26 mouse cellular contexts compared by ENCODE assay signal in the genomic region with DNA sequence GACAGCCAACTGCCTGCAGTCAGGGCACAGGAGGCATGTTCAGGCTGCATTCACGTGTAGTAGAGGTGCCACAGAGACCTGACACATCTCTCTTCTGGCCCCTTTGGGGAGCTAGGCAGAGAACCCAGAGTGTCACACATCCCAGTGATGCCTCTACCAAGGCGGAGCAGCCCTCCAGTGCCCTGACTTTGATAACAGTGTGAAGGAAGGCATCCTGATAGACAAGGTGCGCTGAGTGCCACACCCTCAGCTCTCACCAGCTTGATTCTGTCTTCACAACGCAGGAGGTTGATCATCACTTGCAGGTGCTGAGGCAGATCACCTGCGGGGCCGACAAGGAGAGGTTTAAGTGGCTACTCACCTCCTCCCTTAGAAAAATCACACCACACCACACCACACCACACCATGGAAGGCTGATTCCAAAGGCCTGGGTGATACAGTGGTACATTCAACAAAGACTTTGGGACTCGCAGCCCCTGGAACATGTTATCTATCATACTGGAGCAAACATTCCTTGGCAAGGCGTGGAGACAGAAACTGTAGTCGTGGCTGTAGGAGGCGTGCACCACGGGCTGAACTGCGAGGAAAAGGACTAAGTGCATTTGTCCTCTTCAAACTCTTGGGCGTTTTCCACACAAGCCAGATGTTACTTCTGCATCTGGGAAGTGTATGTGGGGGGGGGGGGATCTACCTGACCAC. TPM values are rescaled to one million over a fixed set of nuclear protein-coding genes. Genes with fewer than 3 reads are reported as not detected.
DNase-seq lines count a peak whose midpoint lies in the region; ATAC-seq and TF ChIP-seq lines count a peak whose summit lies in the region.
"Had no signal": no experiment of that assay in that cellular context is flagged by ENCODE, and none has a peak within 500 bp of the region (broad histone marks: within the 10 kb centered on the region; RNA-seq: fewer than 3 reads in every experiment).

No protein-coding gene starts in this region.

- no peak overlapping the region for H3K4me3 ChIP-seq in liver, embryonic 12.5 days
- no peak overlapping the region for H3K4me3 ChIP-seq in liver, postnatal 0 days (ENCODE audit: low read depth, low read length)
- no peak overlapping the region for H3K4me3 ChIP-seq in liver, embryonic 14.5 days (ENCODE audit: insufficient read depth in 1 of 2, low read depth in 2 of 2, low read length in 2 of 2)
- H3K4me3 ChIP-seq: embryonic facial prominence, embryonic 15.5 days; forebrain, embryonic 10.5 days; heart, embryonic 15.5 days; hindbrain, embryonic 12.5 days; left cerebral cortex, adult 2 months; limb, embryonic 10.5 days; midbrain, embryonic 12.5 days; neural tube, embryonic 12.5 days had no signal

- no peak for TF ChIP-seq EP300 in liver, postnatal 0 days (IDR thresholded peaks at IDR 0.05; ENCODE audit: low read depth)
- TF ChIP-seq EP300 in liver, embryonic 14.5 days (IDR thresholded peaks at IDR 0.05; ENCODE audit: low read depth), result no peak

- WGBS in liver, embryonic 12.5 days (ENCODE audit: insufficient replicate concordance), result 73% methylated on average over 13 of the region's 13 CpGs
- 80% methylated on average over 13 of the region's 13 CpGs for WGBS in liver, postnatal 0 days (ENCODE audit: insufficient replicate concordance)
- WGBS in liver, embryonic 14.5 days (ENCODE audit: insufficient replicate concordance), result 70% methylated on average over 13 of the region's 13 CpGs

- ATAC-seq in liver, embryonic 12.5 days, result peak; percentile 61
- no peak for ATAC-seq in liver, postnatal 0 days
- ATAC-seq in erythroblast, adult 5-6 weeks (replicated peaks; ENCODE audit: low FRiP score, poor library complexity, severe bottlenecking), result 0 out of 2 replicates have a peak, but pooled peaks have one; percentile 17
- peak; percentile 32; the same call in 1 of the 2 replicates for ATAC-seq in liver, embryonic 14.5 days (ENCODE audit: insufficient read depth)
- ATAC-seq: inflammation-experienced regulatory T-cells, adult 6 months had no signal

- peak overlapping the region; percentile 8 for H3K9ac ChIP-seq in liver, embryonic 12.5 days
- H3K9ac ChIP-seq in liver, postnatal 0 days (replicated peaks), result no peak overlapping the region
- H3K9ac ChIP-seq in liver, embryonic 14.5 days (replicated peaks), result no peak overlapping the region
- H3K9ac ChIP-seq: embryonic facial prominence, embryonic 15.5 days; heart, embryonic 15.5 days; hindbrain, embryonic 12.5 days; midbrain, embryonic 12.5 days; neural tube, embryonic 12.5 days had no signal

- 0 out of 2 replicates have a peak overlapping the region, but pooled peaks have one; percentile 2 for H3K4me2 ChIP-seq in liver, embryonic 12.5 days
- H3K4me2 ChIP-seq in liver, postnatal 0 days (ENCODE audit: low read depth, low read length), result no peak overlapping the region
- H3K4me2 ChIP-seq in liver, embryonic 14.5 days (ENCODE audit: low read depth), result no peak overlapping the region
- H3K4me2 ChIP-seq: embryonic facial prominence, embryonic 15.5 days; heart, embryonic 15.5 days; hindbrain, embryonic 12.5 days; midbrain, embryonic 12.5 days; neural tube, embryonic 12.5 days had no signal

- peaks cover 77% of the 10 kb centered on the region for H3K4me1 ChIP-seq in liver, embryonic 12.5 days
- H3K4me1 ChIP-seq in liver, postnatal 0 days (ENCODE audit: insufficient read depth), result no peaks in the 10 kb centered on the region; the same call in 1 of the 2 replicates
- H3K4me1 ChIP-seq in liver, embryonic 14.5 days (replicated peaks; ENCODE audit: control insufficient read depth in 2 of 2, insufficient read depth in 2 of 2, low read length in 1 of 2), result peaks cover 12 to 19% of the 10 kb centered on the region in 2 experiments
- H3K4me1 ChIP-seq: embryonic facial prominence, embryonic 15.5 days; hindbrain, embryonic 12.5 days; neural tube, embryonic 12.5 days had no signal

- H3K9me3 ChIP-seq in liver, embryonic 12.5 days (replicated peaks), result no peaks in the 10 kb centered on the region
- no peaks in the 10 kb centered on the region for H3K9me3 ChIP-seq in liver, postnatal 0 days (ENCODE audit: low read length)
- no peaks in the 10 kb centered on the region for H3K9me3 ChIP-seq in liver, embryonic 14.5 days (ENCODE audit: control insufficient read depth, low read length)
- H3K9me3 ChIP-seq: embryonic facial prominence, embryonic 15.5 days; forebrain, embryonic 10.5 days; heart, embryonic 15.5 days; hindbrain, embryonic 12.5 days; limb, embryonic 10.5 days; neural tube, embryonic 12.5 days had no signal

- TF ChIP-seq CTCF in liver, postnatal 0 days (IDR thresholded peaks at IDR 0.05; ENCODE audit: low read depth), result no peak
- TF ChIP-seq CTCF in liver, embryonic 14.5 days (IDR thresholded peaks at IDR 0.05; ENCODE audit: low read depth), result no peak

- H3K36me3 ChIP-seq in liver, embryonic 12.5 days, result peaks cover 92% of the 10 kb centered on the region
- H3K36me3 ChIP-seq in liver, postnatal 0 days (replicated peaks; ENCODE audit: insufficient read depth, low read length), result peaks cover 50% of the 10 kb centered on the region
- H3K36me3 ChIP-seq in liver, embryonic 14.5 days (replicated peaks; ENCODE audit: control insufficient read depth, insufficient read depth, low read depth), result peaks cover 60% of the 10 kb centered on the region

- no peak overlapping the region for H3K27ac ChIP-seq in liver, embryonic 12.5 days
- no peak overlapping the region for H3K27ac ChIP-seq in liver, postnatal 0 days (ENCODE audit: low read depth)
- no peak overlapping the region for H3K27ac ChIP-seq in liver, embryonic 14.5 days
- H3K27ac ChIP-seq: embryonic facial prominence, embryonic 15.5 days; forebrain, embryonic 10.5 days; heart, embryonic 15.5 days; hindbrain, embryonic 12.5 days; left cerebral cortex, adult 2 months; limb, embryonic 10.5 days; midbrain, embryonic 12.5 days; neural tube, embryonic 12.5 days had no signal

- no peaks in the 10 kb centered on the region for H3K27me3 ChIP-seq in liver, embryonic 12.5 days (replicated peaks)
- no peaks in the 10 kb centered on the region for H3K27me3 ChIP-seq in liver, postnatal 0 days (ENCODE audit: insufficient read depth, low read length)
- H3K27me3 ChIP-seq in liver, embryonic 14.5 days (ENCODE audit: control insufficient read depth, insufficient read depth, low read length), result no peaks in the 10 kb centered on the region
- H3K27me3 ChIP-seq: embryonic facial prominence, embryonic 15.5 days; heart, embryonic 15.5 days; hindbrain, embryonic 12.5 days; midbrain, embryonic 12.5 days; neural tube, embryonic 12.5 days had no signal

- no peak for DNase-seq in liver, postnatal 0 days
- DNase-seq in liver, embryonic 14.5 days (ENCODE audit: low read depth in 3 of 3, low spot score in 3 of 3), result no peak
- DNase-seq in thymus, postnatal 0 days (ENCODE audit: low spot score), result no peak
- DNase-seq in urinary bladder, postnatal 4 days (ENCODE audit: low spot score in 2 of 2), result no peak
- DNase-seq in Muller cell, postnatal 12 days (ENCODE audit: inconsistent ontology term), result no peak
- DNase-seq: adrenal gland, postnatal 36 days; cerebellum, adult 18-20 months; cerebellum, postnatal 25 days; kidney, postnatal 36 days; lung, postnatal 36 days; right cerebral cortex, adult 18-20 months; thymus, adult 18-20 months had no signal

RNA-seq across cellular contexts. Expression of a gene that starts 27.1 kb away (rescaled TPM):
- 8.9 and 10.9 TPM in 2 replicates for polyA plus RNA-seq in liver, embryonic 12.5 days (2016; fragmentation: Nextera tagmentation; extraction: Ambion mirVana)
- polyA plus RNA-seq in liver, postnatal 0 days (2015; fragmentation: Nextera tagmentation; extraction: Ambion mirVana), result 3.7 and 4.3 TPM in 2 replicates
- total RNA-seq in erythroblast, adult 5-6 weeks (2015; ENCODE audit: low replicate concordance), result 55.9 and 63.5 TPM in 2 replicates
- 60.6 and 63.8 TPM in 2 replicates for total RNA-seq in erythroblast, adult 5-6 weeks (2017; ENCODE audit: low replicate concordance)
- polyA plus RNA-seq in liver, embryonic 14.5 days (2012; rRNA removed), result 4.8 and 4.9 TPM in 2 replicates
- polyA plus RNA-seq in liver, embryonic 14.5 days (2014; fragmentation: Nextera tagmentation; extraction: Ambion mirVana), result 6.7 TPM in 2 replicates
- polyA plus RNA-seq in thymus, postnatal 0 days (2015; fragmentation: Nextera tagmentation; extraction: Ambion mirVana), result 4.2 and 4.4 TPM in 2 replicates

RNA-seq across cellular contexts. Expression of a gene that starts 36.9 kb away (rescaled TPM):
- polyA plus RNA-seq in liver, embryonic 12.5 days (2016; fragmentation: Nextera tagmentation; extraction: Ambion mirVana), result not detected in 2 replicates
- polyA plus RNA-seq in liver, postnatal 0 days (2015; fragmentation: Nextera tagmentation; extraction: Ambion mirVana), result not detected in 2 replicates
- not detected in 2 replicates for total RNA-seq in erythroblast, adult 5-6 weeks (2015; ENCODE audit: low replicate concordance)
- total RNA-seq in erythroblast, adult 5-6 weeks (2017; ENCODE audit: low replicate concordance), result not detected in 2 replicates
- polyA plus RNA-seq in liver, embryonic 14.5 days (2012; rRNA removed), result not detected in 2 replicates
- not detected in 2 replicates for polyA plus RNA-seq in liver, embryonic 14.5 days (2014; fragmentation: Nextera tagmentation; extraction: Ambion mirVana)
- 0.08 and 0.16 TPM in 2 replicates for polyA plus RNA-seq in thymus, postnatal 0 days (2015; fragmentation: Nextera tagmentation; extraction: Ambion mirVana)
- total RNA-seq: adrenal gland, postnatal 36 days; gastrocnemius, adult 18-20 months; gastrocnemius, postnatal 4 days; left cerebral cortex, adult 2 months had no signal
- polyA plus RNA-seq: embryonic facial prominence, embryonic 15.5 days; forebrain, embryonic 10.5 days; heart, embryonic 15.5 days; hindbrain, embryonic 12.5 days; inflammation-experienced regulatory T-cells, adult 6 months; limb, embryonic 10.5 days; midbrain, embryonic 12.5 days; neural tube, embryonic 12.5 days; urinary bladder, adult 2 months had no signal

RNA-seq across cellular contexts. Expression of a gene that starts 58.0 kb away (rescaled TPM):
- polyA plus RNA-seq in liver, embryonic 12.5 days (2016; fragmentation: Nextera tagmentation; extraction: Ambion mirVana), result 78.7 and 78.8 TPM in 2 replicates
- polyA plus RNA-seq in liver, postnatal 0 days (2015; fragmentation: Nextera tagmentation; extraction: Ambion mirVana), result 23.6 and 27.6 TPM in 2 replicates
- 23.2 and 30.9 TPM in 2 replicates for total RNA-seq in erythroblast, adult 5-6 weeks (2015; ENCODE audit: low replicate concordance)
- total RNA-seq in erythroblast, adult 5-6 weeks (2017; ENCODE audit: low replicate concordance), result 20.5 and 26.8 TPM in 2 replicates
- polyA plus RNA-seq in liver, embryonic 14.5 days (2012; rRNA removed), result 26.2 and 32.4 TPM in 2 replicates
- 35.6 and 41.2 TPM in 2 replicates for polyA plus RNA-seq in liver, embryonic 14.5 days (2014; fragmentation: Nextera tagmentation; extraction: Ambion mirVana)
- 71.3 and 75.3 TPM in 2 replicates for polyA plus RNA-seq in thymus, postnatal 0 days (2015; fragmentation: Nextera tagmentation; extraction: Ambion mirVana)
